Mouse (Mus musculus): Measurements from ENCODE around the gene Olfr789.

The Olfr789 gene

GRCm38 (mm10) chr10:129484452-129484851 is at the start of gene Olfr789:
Gene Olfr789 (plus strand): TSS chr10:129484752.
- DNase-seq (ENCODE audit: low spot score) = no peak

DNA sequence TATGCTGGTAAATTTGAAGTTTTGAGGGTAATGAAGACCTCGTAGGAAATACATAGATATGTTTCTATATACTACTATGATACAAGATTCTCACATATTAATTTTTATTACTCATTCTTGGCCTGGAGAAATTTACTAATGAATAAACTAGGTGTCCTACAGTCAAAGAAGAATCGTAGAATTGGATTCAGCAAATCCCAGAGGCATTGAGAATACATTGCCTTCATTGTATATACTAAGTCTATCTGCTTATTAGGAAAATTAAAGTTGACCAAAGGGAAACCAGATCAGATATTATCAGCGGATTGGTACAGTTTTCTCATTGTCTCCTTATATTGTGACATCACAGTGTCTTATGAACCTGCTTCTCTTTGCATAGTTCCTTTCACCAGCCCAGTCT is 23.0 kb upstream of the Olfr789 start, which contains the start of gene Olfr787:
TSS of gene Olfr787 (plus strand) at position 301 of the 400 bp plus-strand sequence.
- DNase-seq (ENCODE audit: low spot score) = no peak

GRCm38 (mm10) chr10:129470698-129471097 is 13.9 kb upstream of the Olfr789 start, which contains the start of gene Olfr788:
Gene Olfr788 (plus strand): TSS chr10:129470998.
- DNase-seq (ENCODE audit: low spot score) = no peak

GRCm38 (mm10) chr10:129473256-129473655 is 11.3 kb upstream of the Olfr789 start:
- no peak for DNase-seq (ENCODE audit: low spot score)

DNA sequence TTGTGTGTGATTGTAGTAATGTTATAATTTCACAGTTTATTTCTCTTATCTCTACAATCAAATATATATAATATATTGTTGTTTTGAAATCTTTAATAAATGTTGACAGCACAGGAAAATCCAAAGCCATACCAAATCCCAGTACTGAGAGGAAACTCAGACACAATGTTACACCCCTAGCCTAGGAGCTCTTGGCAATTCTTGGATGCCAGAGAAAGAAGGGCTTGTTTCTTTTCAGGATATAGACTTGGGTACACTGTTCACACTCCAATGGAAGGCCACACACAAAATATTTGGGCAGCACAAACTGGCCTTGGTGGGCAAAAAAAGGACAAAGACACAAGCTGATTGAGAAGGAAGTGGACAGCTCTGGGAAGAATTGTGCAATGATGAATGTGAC is 10.8 kb upstream of the Olfr789 start:
- DNase-seq (ENCODE audit: low spot score) = no peak

GRCm38 (mm10) chr10:129490101-129490500 is 5.5 kb downstream of the Olfr789 start:
- DNase-seq (ENCODE audit: low spot score) = no peak

DNA sequence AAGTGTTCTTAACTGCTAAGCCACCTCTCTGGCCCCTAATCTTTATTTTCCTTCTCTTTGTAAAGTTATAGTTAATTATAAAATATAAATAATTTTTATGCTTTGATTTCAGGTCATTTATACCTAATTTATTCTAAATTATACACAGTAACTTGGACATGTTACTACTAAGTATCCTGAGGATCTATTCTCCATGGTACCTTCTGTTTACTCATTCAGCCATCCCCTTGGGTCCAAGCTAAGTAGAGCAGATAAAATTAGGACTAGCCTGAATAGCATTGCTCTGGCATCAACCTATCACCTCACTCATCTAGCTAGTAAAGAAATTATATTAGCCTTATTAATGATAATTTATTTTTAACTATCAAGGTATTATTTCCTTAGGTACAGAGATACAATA is 13.6 kb downstream of the Olfr789 start, which contains the start of gene Olfr790:
TSS of gene Olfr790 (plus strand) at position 301 of the 400 bp plus-strand sequence.
- no peak for DNase-seq (ENCODE audit: low spot score)

GRCm38 (mm10) chr10:129521492-129521891 is 36.9 kb downstream of the Olfr789 start, which contains the start of gene Olfr791:
Gene Olfr791 (plus strand): TSS chr10:129521792.
- DNase-seq (ENCODE audit: low spot score) = no peak

- no peak for DNase-seq (ENCODE audit: low spot score)
These were observed 54.3 kb downstream of the Olfr789 start, which contains the start of gene Olfr792 for GRCm38 (mm10) chr10:129538862-129539261. Gene Olfr792 (plus strand): TSS chr10:129539162.

Measured in embryo, embryonic 10 days (tissue).